Mouse (Mus musculus) lung, postnatal 14 days (tissue): Measurements from ENCODE around the gene Rabep1.
A peak's percentile ranks its signal among the peaks of the same experiment; 100 is the strongest.

Experiments
- DNase-seq: peaks from one replicate; pipeline ENCODE4 v3.0.0; 2021

The Rabep1 gene

DNA sequence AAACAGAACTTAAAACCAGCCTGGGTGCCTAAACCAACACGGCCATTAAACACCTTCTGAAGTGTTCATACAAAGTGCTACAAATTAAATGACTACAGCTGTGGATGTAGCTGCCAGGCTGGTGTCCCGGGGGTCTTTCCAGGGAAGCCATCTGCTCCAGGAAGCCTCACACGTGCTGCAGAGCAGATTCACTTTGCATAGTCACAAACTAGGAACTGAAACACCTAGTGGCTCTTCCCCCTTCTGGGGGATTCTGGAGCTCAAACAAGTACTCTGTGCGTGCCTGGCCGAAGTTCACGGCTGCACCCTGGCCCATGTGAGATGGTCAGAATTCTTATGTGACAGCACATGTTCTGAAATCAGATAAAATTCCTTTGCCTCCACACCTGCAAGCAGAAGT lies 135.7 kb downstream of the Rabep1 start:
- no peak for DNase-seq

DNA sequence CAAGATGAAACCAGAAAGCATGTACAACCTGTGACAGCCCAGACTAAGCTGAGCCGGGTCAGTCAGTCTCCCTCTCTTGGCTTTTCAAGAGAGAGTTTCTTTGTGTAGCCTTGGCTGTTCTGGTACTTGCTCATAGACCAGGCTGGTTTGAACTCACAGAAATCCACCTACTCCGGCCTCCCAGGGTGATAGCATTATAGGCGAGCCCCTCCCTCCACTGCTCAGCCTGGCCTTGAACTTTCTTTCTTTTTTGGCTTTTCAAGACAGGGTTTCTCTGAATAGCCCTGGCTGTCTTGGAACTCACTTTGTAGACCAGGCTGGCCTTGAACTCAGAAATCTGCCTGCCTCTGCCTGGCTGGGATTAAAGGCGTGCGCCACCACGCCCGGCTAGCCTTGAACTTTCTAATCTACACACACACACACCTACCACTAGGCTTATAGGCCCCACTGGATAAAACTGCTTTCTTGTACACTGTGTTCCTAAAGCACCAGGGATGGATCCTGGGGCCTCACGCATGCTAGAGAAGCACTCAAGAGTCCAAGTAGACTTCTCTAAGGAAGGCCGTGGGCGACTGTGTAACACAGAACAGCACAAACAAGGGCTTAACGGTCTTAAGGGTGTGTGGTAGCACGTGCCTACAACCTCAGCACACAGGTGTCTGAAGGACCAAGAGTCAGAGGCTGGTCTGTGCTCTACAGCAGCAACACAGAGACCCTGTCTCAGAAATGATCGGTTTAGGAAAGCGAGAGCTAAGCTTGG lies 136.4 kb downstream of the Rabep1 start:
- DNase-seq: no peak

DNA sequence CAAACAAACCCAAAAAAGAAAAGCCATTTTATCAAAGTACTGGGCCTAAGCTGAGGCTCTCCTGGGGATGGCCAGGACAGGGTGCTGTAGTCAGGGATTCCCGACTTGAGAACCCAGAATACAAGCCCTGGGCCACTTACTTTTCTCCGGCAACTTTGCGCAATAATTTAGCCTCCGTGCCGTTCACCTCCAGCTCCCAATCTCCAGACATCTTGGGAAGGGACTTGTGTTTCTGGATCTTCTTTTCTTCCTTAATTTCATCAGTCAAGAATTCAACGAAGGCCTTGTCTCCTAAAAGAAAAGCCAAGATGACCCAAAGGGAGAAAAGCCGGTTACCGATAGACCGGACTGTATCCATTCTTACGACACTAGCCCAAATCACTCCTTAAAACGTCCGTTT lies 137.5 kb downstream of the Rabep1 start:
- DNase-seq: no peak

DNA sequence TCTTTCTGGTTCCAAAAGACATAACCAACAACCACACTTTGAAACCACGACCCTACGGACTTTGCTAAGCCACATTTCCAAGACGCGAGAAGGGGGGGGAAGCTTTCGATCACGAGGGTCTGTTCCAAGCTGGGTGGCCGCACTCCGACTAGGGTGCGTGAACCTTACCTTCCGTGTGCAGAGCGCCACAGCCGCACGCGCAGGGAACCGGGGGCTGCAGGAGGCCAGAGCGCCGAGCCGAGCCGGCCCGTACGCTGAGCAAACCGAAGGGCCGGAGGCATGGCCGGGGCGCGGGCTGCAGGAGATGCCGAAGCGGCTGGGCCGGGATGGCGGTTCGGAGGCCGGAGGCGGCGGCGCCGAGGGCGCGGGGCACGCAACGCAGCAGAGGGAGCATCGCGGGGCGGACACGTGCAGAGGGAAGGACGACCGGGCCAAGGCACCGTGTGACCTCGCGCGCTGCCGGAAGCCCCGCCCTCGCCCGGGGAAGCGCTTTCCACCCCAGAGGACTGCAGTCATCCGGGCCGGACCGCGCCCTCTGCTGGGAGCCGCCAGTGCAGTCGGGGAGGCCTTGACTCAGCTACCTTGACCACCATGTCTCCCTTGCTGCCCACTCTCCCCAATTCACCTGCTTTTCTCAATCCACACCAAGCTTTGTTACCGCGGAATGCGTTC lies 138.1 kb downstream of the Rabep1 start, which contains the start of gene C1qbp:
C1qbp (minus strand) TSS at position 470 of the 672 bp plus-strand sequence.
- DNase-seq: peak; percentile 97
